14 mouse cellular contexts compared by ENCODE assay signal in the genomic region with DNA sequence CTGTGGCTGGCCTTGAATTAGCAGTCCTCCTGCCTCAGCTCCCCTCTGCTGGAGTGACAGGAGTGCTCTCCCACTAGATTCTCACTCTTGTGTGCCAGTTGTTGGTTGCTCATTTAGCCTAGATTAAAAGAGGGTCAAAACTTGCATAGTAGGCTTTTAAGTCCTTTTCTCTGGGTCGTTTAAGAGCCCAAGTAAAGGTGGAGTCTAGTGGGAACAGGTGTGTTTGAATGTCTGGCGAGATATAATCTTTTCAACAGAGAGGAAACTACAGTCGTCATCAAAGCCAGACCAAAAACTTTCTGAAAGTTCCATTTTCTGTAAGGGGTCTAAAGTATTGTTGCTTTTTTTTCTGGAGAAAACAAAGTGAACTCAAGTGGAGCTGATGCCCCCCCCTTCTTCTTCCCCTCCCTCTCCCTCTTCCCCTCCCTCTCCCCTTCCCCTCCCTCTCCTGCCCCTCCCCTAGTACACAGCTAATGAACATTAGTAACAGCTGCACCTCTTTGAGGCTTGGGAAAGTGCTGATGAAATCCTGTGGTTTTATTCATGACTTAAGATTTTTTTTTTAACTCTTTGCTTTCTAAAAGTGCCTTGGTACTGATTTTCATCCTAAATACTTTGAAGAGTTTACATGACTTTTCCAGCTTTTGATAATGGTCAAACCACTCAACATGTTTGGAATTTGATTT. TPM values are rescaled to one million over a fixed set of nuclear protein-coding genes. Genes with fewer than 3 reads are reported as not detected.
A peak's percentile ranks its signal among the peaks of the same experiment; 100 is the strongest.
DNase-seq lines count a peak whose midpoint lies in the region; ATAC-seq and TF ChIP-seq lines count a peak whose summit lies in the region.
"Had no signal": no experiment of that assay in that cellular context is flagged by ENCODE, and none has a peak within 500 bp of the region (broad histone marks: within the 10 kb centered on the region; RNA-seq: fewer than 3 reads in every experiment).

No protein-coding gene starts in this region.

- TF ChIP-seq CTCF in C2C12 (IDR thresholded peaks at IDR 0.05; ENCODE audit: control insufficient read depth, insufficient read depth, insufficient read length) = no peak
- no peak for TF ChIP-seq CTCF in brain, embryonic 14.5 days (IDR thresholded peaks at IDR 0.05; ENCODE audit: borderline replicate concordance, extremely low read depth, insufficient read depth, insufficient read length)

- ATAC-seq in kidney, embryonic 16.5 days (ENCODE audit: low FRiP score, low TSS enrichment) = no peak

- H3K79me3 ChIP-seq in C2C12 (ENCODE audit: low read depth) = no peaks in the 10 kb centered on the region

- H3K9me3 ChIP-seq in kidney, embryonic 16.5 days (ENCODE audit: low read length) = no peaks in the 10 kb centered on the region
- H3K9me3 ChIP-seq: forebrain, embryonic 10.5 days; liver, embryonic 15.5 days had no signal

- no peaks in the 10 kb centered on the region for H3K79me2 ChIP-seq in C2C12 (ENCODE audit: control insufficient read depth, insufficient read depth)

- no peak for TF ChIP-seq POLR2A in brain, embryonic 14.5 days (IDR thresholded peaks at IDR 0.05; ENCODE audit: borderline replicate concordance, extremely low read depth, insufficient read depth, insufficient read length, poor library complexity, severe bottlenecking)

- no peak overlapping the region for H3K4me2 ChIP-seq in kidney, embryonic 16.5 days (replicated peaks; ENCODE audit: low read depth, low read length)
- H3K4me2 ChIP-seq: liver, embryonic 15.5 days had no signal

- no peak overlapping the region for H3ac ChIP-seq in C2C12 (ENCODE audit: control insufficient read depth, insufficient read length, low read depth)

- no peak overlapping the region for H3K4me3 ChIP-seq in kidney, embryonic 16.5 days (ENCODE audit: low read length)
- no peak overlapping the region for H3K4me3 ChIP-seq in C2C12 (ENCODE audit: insufficient read depth, poor library complexity, severe bottlenecking)
- H3K4me3 ChIP-seq: forebrain, embryonic 10.5 days; liver, embryonic 15.5 days had no signal

- 0 out of 2 replicates have a peak, but pooled peaks cover 5% of the 10 kb centered on the region for H3K4me1 ChIP-seq in kidney, embryonic 16.5 days (ENCODE audit: insufficient read depth, low read length)
- H3K4me1 ChIP-seq: liver, embryonic 15.5 days had no signal

- H3K27me3 ChIP-seq in kidney, embryonic 16.5 days (ENCODE audit: insufficient read depth, low read length) = no peaks in the 10 kb centered on the region
- H3K27me3 ChIP-seq in C2C12 (ENCODE audit: control insufficient read depth, insufficient read depth, insufficient read length) = no peaks in the 10 kb centered on the region
- H3K27me3 ChIP-seq: liver, embryonic 15.5 days had no signal

- H3K36me3 ChIP-seq in kidney, embryonic 16.5 days (ENCODE audit: insufficient read depth, low read length) = no peaks in the 10 kb centered on the region
- no peaks in the 10 kb centered on the region for H3K36me3 ChIP-seq in C2C12 (ENCODE audit: control insufficient read depth, insufficient read depth)
- H3K36me3 ChIP-seq: forebrain, embryonic 10.5 days; liver, embryonic 15.5 days had no signal

- DNase-seq in kidney, postnatal 36 days = no peak
- peak; percentile 60 for DNase-seq in brain, embryonic 14.5 days (ENCODE audit: low read depth)
- peak; percentile 42 for DNase-seq in lung, postnatal 36 days
- DNase-seq in cerebellum, postnatal 10 days = no peak
- DNase-seq in neural tube, embryonic 10.5 days (ENCODE audit: extremely low spot score, low spot score) = no peak
- DNase-seq in cerebellum, postnatal 36 days = no peak
- DNase-seq: adrenal gland, adult 8-10 months; cerebellum, adult 2 months; gastrocnemius, postnatal 36 days; heart, postnatal 36 days had no signal

- no peak overlapping the region for H3K9ac ChIP-seq in kidney, embryonic 16.5 days (replicated peaks; ENCODE audit: low read length)
- H3K9ac ChIP-seq: liver, embryonic 15.5 days had no signal

- H3K27ac ChIP-seq in kidney, embryonic 16.5 days (ENCODE audit: low read length) = peak overlapping the region; percentile 43
- H3K27ac ChIP-seq: forebrain, embryonic 10.5 days; liver, embryonic 15.5 days had no signal

- 46% methylated on average over 3 of the region's 3 CpGs for WGBS in kidney, embryonic 16.5 days

TF ChIP-seq in C2C12, 6 proteins besides CTCF, POLR2A, EP300 and RAD21:
- TF ChIP-seq MYOD1 (IDR thresholded peaks at IDR 0.05; ENCODE audit: control insufficient read depth, insufficient read length, low read depth) (peak; percentile 62), CEBPB (IDR thresholded peaks at IDR 0.05; ENCODE audit: low read depth) (peak; percentile 68), FOSL1 (IDR thresholded peaks at IDR 0.05; ENCODE audit: insufficient read depth, low read length, poor library complexity, severe bottlenecking) (no peak)

RNA-seq across cellular contexts. Expression of gene Mboat1, which starts 55.9 kb away (rescaled TPM):
- polyA plus RNA-seq in kidney, embryonic 16.5 days (2015; fragmentation: Nextera tagmentation; extraction: Ambion mirVana) = 30.7 and 32.4 TPM in 2 replicates
- polyA plus RNA-seq in C2C12 (2012; fragmentation: generic; extraction: Trizol) = 10.6 TPM
- polyA plus RNA-seq in brain, embryonic 14.5 days (2012; rRNA removed) = 1.6 and 1.8 TPM in 2 replicates

Comparison
In these comparisons a context has a peak if more than half of its experiments do, and no peak if none do; other contexts are left out.
1. DNase-seq: peak in brain, embryonic 14.5 days (single experiment) and lung, postnatal 36 days (single experiment); none in kidney, postnatal 36 days (0 of 2), cerebellum, postnatal 10 days (0 of 2), neural tube, embryonic 10.5 days (single experiment) and cerebellum, postnatal 36 days (0 of 2).